Mouse (Mus musculus) intestine, embryonic 15.5 days (tissue): ENCODE measurements around the gene Pdk4. TPM values are rescaled to one million over a fixed set of nuclear protein-coding genes. Genes with fewer than 3 reads are reported as not detected.

Experiments used
- ATAC-seq: fragments of 200-750 bp; cut with Nextera tagmentation; 2 replicates; pipeline ENCODE4 v1.8.0; 2017; ENCODE audit warnings: moderate TSS enrichment, moderate library complexity
- H3K27ac ChIP-seq: fragments of 300-500 bp; sonication (generic); 2 replicates; pipeline ENCODE4 v1.5.1; 2015; ENCODE audit warnings: mild to moderate bottlenecking, inconsistent platforms
- H3K27me3 ChIP-seq: fragments of 300-500 bp; sonication (generic); replicated peaks from 2 replicates; pipeline ENCODE4 v1.6.1; 2015; ENCODE audit warnings: inconsistent platforms
- H3K36me3 ChIP-seq: fragments of 300-500 bp; sonication (generic); 2 replicates; pipeline ENCODE4 v1.6.1; 2015; ENCODE audit warnings: inconsistent platforms
- H3K4me1 ChIP-seq: fragments of 300-500 bp; sonication (generic); replicated peaks from 2 replicates; pipeline ENCODE4 v1.6.1; 2015; ENCODE audit warnings: inconsistent platforms
- H3K4me2 ChIP-seq: fragments of 300-500 bp; sonication (generic); replicated peaks from 2 replicates; pipeline ENCODE4 v1.6.1; 2015; ENCODE audit warnings: mild to moderate bottlenecking, inconsistent platforms
- H3K4me3 ChIP-seq: fragments of 300-500 bp; sonication (generic); replicated peaks from 2 replicates; pipeline ENCODE4 v1.5.1; 2015; ENCODE audit warnings: inconsistent platforms
- H3K9ac ChIP-seq: fragments of 300-500 bp; sonication (generic); 2 replicates; pipeline ENCODE4 v1.6.1; 2015; ENCODE audit warnings: inconsistent platforms
- H3K9me3 ChIP-seq: fragments of 300-500 bp; sonication (generic); 2 replicates; pipeline ENCODE4 v1.6.1; 2016; ENCODE audit warnings: inconsistent platforms
- WGBS: fragments of 180-500 bp; shearing (Covaris S2); methylation state at CpG from one replicate; pipeline ENCODE4 v1.1.7; 2015; 5-methylcytosine and 5-hydroxymethylcytosine counted together
- polyA plus RNA-seq: library from polyadenylated mRNA; unstranded; fragments of >200 nt; fragmentation: Nextera tagmentation; extraction: Ambion mirVana; gene quantifications from 2 replicates; pipeline ENCODE4 v1.2.1, GENCODE M21; 2015

The Pdk4 gene
- 2.4 and 2.6 TPM in 2 replicates for polyA plus RNA-seq

DNA sequence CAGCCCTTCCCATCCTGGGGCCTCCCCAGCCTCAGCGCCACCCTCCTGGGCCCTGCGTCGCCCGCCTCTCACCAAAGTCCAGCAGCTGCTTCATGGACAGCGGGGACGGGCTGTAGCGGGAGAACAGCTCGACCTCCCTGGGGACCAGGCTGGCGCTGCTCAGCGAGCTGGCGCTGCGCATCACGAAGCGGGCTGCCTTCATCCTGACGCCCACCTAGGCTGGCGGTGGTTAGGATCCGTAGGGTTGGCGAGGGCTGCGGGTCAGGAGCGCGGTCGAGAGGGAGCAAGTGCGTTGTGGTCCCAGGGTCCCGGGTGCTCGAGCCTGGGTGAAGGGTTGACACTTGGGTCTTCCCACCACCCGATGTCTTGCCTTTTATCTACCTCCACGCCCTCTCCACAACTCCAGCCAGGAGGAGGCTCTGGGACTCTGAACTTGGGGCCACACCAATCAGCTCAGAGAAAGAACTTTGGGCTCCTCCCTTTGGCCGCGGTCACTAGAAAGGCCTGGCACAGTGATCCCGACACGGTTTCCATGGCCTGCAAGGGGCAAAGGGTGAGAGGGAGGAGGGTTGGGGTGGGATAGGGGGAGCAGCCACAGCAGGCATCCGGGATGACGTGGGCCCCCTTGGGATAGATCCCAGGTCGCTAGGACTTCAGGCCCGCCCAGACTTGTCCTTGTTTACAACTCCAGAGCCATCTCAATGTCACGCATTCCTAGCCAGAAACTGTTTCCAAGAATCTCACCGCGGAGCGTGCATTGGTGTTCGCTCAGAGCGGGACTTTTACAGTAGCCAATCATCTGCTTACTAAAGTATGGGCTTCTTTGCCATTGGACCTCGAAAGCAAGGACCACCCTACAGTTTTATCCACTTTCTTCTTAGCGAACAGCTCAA, at the start of gene Pdk4:
TSS of gene Pdk4 (minus strand) at position 349 of the 893 bp plus-strand sequence.
- peak within 1 kb of the TSS; percentile 51; the same call in 1 of the 2 replicates for H3K27ac ChIP-seq
- H3K4me3 ChIP-seq: peak within 1 kb of the TSS; percentile 56
- H3K9me3 ChIP-seq: no peaks in the 10 kb centered on the region
- peak; percentile 96 for ATAC-seq
- peak within 1 kb of the TSS; percentile 96 for H3K4me2 ChIP-seq
- H3K9ac ChIP-seq: peak within 1 kb of the TSS; percentile 54
- 2% methylated on average over 43 of the region's 43 CpGs for WGBS
- peaks cover 5% of the 10 kb centered on the region; the same call in 1 of the 2 replicates for H3K4me1 ChIP-seq
- no peaks in the 10 kb centered on the region for H3K36me3 ChIP-seq
- H3K27me3 ChIP-seq: no peaks in the 10 kb centered on the region

DNA sequence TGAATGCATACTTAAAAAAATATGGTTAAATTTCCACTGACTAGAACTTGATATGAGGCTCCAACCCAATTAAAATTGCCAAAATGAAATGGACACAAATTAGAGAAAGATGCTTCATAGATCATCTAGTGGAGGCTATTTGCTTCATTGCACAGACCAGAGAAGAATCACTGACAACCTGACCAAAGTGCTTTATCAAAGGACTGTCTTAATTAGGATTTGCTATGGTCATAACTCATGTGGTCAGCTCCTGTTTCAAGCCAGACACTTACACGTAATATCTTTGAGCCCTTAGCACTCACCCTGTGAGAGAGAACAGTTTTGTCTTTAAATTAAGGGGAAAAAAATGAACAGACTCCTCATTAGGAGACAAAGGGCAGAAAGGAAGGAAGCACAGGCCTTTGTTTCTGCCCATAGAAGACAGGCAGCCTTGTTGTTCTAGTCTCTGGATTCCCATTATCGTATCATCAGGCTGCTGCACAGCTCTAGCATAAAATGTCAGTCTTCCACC, 41.8 kb upstream of the Pdk4 start:
- no peak overlapping the region for H3K27ac ChIP-seq
- H3K9me3 ChIP-seq: no peaks in the 10 kb centered on the region
- 71% methylated on average over 2 of the region's 2 CpGs for WGBS
- H3K4me2 ChIP-seq: no peak overlapping the region
- no peak overlapping the region for H3K4me3 ChIP-seq
- no peak for ATAC-seq
- H3K27me3 ChIP-seq: no peaks in the 10 kb centered on the region
- H3K9ac ChIP-seq: no peak overlapping the region
- H3K4me1 ChIP-seq: no peaks in the 10 kb centered on the region
- H3K36me3 ChIP-seq: no peaks in the 10 kb centered on the region

DNA sequence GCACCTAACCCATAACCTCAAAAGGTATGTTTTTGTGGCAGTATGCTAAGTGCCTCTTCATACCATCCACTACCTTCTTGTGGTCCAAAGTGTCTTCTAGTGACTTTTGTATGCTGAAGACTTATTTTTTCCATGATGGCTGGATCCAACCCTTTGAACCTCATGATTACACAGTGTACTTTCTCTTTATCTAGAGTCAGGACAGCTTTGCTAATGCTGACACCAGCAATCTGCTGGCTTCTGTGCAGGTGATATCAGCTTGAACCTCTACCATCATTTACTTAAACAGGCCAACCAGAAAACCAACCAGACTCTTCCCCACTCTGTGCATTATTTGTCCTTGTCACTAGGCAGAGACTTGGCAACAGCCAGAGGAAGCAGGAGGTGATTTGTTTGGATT, 39.6 kb upstream of the Pdk4 start:
- H3K4me1 ChIP-seq: no peaks in the 10 kb centered on the region
- H3K9me3 ChIP-seq: no peaks in the 10 kb centered on the region
- H3K4me2 ChIP-seq: no peak overlapping the region
- H3K36me3 ChIP-seq: no peaks in the 10 kb centered on the region
- no peak overlapping the region for H3K27ac ChIP-seq
- H3K4me3 ChIP-seq: no peak overlapping the region
- H3K27me3 ChIP-seq: no peaks in the 10 kb centered on the region
- H3K9ac ChIP-seq: no peak overlapping the region
- no peak for ATAC-seq

DNA sequence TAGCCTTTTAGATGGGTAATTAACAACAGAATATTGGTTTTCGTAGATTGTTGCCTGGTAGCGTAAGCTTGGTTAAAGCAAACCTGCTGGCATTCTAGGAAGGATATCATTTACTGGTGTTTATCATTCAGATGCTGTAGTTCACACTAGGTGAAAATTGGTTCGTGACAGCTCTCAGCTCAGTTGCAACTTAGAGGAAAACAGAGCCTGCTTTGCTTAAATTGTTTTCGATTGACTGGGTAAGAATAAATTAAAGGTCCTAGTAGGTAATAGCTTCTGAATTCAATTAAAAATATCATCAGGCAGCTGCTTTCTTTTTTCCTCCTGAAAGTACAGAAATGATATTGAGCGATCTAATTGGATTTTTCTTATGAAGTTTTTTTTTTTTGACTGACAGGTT, 21.0 kb upstream of the Pdk4 start:
- 80% methylated on average over 5 of the region's 5 CpGs for WGBS
- no peak overlapping the region for H3K4me2 ChIP-seq
- H3K36me3 ChIP-seq: no peaks in the 10 kb centered on the region
- H3K4me3 ChIP-seq: no peak overlapping the region
- no peak for ATAC-seq
- H3K27ac ChIP-seq: no peak overlapping the region
- H3K4me1 ChIP-seq: no peaks in the 10 kb centered on the region
- H3K27me3 ChIP-seq: no peaks in the 10 kb centered on the region
- H3K9me3 ChIP-seq: no peaks in the 10 kb centered on the region
- H3K9ac ChIP-seq: no peak overlapping the region

DNA sequence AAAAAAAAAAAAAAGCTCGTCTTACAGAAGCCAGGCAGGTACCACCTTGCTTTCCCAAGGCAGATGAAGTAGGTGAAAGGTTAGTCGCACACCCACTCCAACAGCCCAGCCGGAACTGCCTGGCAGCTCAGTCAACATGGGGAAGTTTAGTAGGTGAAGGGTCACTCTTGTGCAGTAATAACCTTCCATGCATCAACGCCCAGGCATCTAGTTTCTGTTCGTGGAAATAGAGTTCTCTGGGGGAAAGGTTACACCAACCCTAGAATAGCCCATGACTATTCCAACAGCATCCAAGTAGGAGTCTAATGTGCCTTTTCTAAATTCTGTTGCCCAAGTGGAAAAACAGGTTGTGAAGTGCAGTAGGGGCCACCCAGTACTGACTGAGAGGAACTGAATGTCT, 13.6 kb upstream of the Pdk4 start:
- Histone ChIP-seq H3K27me3 (no peaks in the 10 kb centered on the region), H3K4me2 (0 out of 2 replicates have a peak overlapping the region, but pooled peaks have one; percentile 12), H3K9me3 (no peaks in the 10 kb centered on the region), H3K4me1 (no peaks in the 10 kb centered on the region), H3K27ac (peak overlapping the region; percentile 18; the same call in 1 of the 2 replicates), H3K9ac (no peak overlapping the region), H3K36me3 (no peaks in the 10 kb centered on the region), H3K4me3 (no peak overlapping the region)
- ATAC-seq: peak; percentile 99
- WGBS: 13% methylated on average over 5 of the region's 5 CpGs

DNA sequence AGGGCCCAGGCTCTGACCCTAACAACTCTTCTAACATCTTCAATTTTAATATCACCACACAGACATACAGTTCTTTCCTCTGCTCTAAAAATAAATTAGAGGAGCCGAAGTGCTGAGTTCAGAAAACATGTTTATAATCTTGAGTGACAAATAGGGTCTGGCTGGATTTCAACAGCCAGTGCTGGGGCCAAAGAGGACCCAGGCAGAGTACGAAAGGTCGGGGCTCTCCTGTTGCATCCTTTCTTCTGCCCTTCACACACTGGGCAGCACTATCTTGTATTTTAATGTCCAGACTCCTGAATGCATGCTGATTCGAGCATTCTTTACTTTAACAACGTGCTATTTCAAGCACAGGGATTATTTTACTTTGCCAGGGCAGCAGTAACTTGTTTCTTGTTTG, 13.2 kb upstream of the Pdk4 start:
- 21% methylated on average over 5 of the region's 5 CpGs for WGBS
- H3K9me3 ChIP-seq: no peaks in the 10 kb centered on the region
- H3K4me2 ChIP-seq: no peak overlapping the region
- H3K4me3 ChIP-seq: no peak overlapping the region
- H3K36me3 ChIP-seq: no peaks in the 10 kb centered on the region
- H3K9ac ChIP-seq: no peak overlapping the region
- no peaks in the 10 kb centered on the region for H3K4me1 ChIP-seq
- ATAC-seq: peak; percentile 71
- no peaks in the 10 kb centered on the region for H3K27me3 ChIP-seq
- H3K27ac ChIP-seq: no peak overlapping the region

DNA sequence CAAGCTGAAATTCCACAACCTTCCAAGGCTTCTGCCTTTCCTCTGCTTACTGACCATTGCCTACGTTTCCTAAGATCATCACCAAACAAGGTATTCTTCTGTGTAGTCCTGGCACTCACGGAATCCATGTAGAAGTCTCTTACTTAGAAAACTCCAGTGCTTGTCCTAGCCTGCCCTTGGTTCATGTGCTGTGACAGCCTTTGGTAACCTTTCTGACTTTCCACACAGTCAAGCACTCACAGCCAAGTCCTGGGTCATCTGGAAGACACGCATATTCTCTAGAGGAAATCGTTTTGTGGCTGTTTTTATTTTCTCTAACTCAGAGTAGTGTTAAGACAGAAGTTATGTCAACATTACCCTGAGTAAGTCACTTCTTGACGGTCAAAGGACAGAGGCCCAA, 11.7 kb upstream of the Pdk4 start:
- no peak overlapping the region for H3K4me2 ChIP-seq
- no peaks in the 10 kb centered on the region for H3K9me3 ChIP-seq
- H3K4me1 ChIP-seq: no peaks in the 10 kb centered on the region
- no peaks in the 10 kb centered on the region for H3K36me3 ChIP-seq
- no peak overlapping the region for H3K27ac ChIP-seq
- no peak for ATAC-seq
- H3K9ac ChIP-seq: no peak overlapping the region
- H3K4me3 ChIP-seq: no peak overlapping the region
- 80% methylated on average over 5 of the region's 5 CpGs for WGBS
- H3K27me3 ChIP-seq: no peaks in the 10 kb centered on the region

DNA sequence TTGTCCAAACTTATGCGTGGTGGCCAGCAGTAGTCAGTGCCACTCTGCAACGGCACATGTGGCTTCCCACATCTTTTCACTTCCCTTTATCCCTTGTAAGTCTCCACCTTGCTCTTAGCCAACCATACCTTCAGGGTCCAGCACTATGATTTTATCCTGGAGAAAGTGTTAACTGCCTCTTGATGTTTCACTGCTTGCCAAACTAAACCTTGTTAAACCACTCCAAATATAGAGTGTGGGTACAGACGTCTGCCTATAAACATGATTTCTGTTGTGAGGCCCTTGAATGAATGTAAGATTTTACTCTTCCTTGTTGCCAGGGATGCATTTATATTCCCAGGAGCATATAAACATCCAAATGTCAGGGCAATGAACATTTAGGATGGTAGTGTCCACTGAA, 10.2 kb upstream of the Pdk4 start:
- H3K4me1 ChIP-seq: no peaks in the 10 kb centered on the region
- WGBS: 89% methylated on average over 3 of the region's 3 CpGs
- no peak overlapping the region for H3K27ac ChIP-seq
- H3K4me3 ChIP-seq: no peak overlapping the region
- H3K9ac ChIP-seq: no peak overlapping the region
- ATAC-seq: no peak
- no peak overlapping the region for H3K4me2 ChIP-seq
- H3K9me3 ChIP-seq: no peaks in the 10 kb centered on the region
- H3K27me3 ChIP-seq: no peaks in the 10 kb centered on the region
- no peaks in the 10 kb centered on the region for H3K36me3 ChIP-seq

DNA sequence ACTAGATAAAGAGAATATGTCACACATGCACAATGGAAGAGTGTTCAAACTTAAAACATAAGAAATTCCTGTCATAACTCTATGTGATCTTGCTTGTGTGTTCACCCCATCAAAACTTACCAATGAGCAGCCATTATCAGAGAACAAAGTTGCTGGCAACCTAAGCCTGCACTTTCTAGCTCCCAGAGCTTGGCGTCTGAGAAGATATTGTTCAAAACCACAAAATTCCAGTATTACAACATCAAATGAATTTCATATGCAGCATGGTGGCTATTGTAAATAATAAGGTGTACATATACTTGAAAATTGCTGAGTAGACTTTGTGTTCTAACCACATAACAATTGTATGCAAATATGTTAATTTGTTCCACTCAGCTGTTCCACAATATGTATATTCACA, 6.7 kb upstream of the Pdk4 start:
- H3K4me1 ChIP-seq: no peaks in the 10 kb centered on the region
- no peaks in the 10 kb centered on the region for H3K27me3 ChIP-seq
- H3K4me2 ChIP-seq: no peak overlapping the region
- WGBS: 83% methylated on average over 1 of the region's 1 CpGs
- H3K36me3 ChIP-seq: no peaks in the 10 kb centered on the region
- no peaks in the 10 kb centered on the region for H3K9me3 ChIP-seq
- no peak overlapping the region for H3K4me3 ChIP-seq
- no peak overlapping the region for H3K9ac ChIP-seq
- H3K27ac ChIP-seq: no peak overlapping the region
- ATAC-seq: no peak

DNA sequence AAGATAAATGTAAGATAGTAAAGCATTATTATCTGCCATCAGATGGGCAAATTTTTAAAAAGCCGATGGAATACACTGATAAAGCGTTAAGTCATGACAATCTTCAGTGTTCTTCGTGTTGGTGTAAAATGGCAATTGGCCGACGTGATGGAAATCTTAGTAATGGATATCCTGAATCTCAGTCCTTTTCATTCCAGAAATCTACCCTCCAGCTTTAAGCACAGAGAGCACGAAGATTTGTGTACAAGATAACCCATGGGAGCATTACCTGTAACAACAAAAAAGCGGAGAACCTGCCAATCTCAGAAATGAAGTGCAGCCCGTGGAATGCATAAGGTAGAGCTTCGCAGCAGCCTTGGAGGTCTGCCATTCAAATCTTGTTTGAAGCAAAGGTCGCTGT, 5.4 kb upstream of the Pdk4 start:
- Histone ChIP-seq H3K9me3 (no peaks in the 10 kb centered on the region), H3K4me1 (no peaks in the 10 kb centered on the region; the same call in 1 of the 2 replicates), H3K4me2 (no peak overlapping the region), H3K4me3 (no peak overlapping the region), H3K9ac (no peak overlapping the region), H3K36me3 (no peaks in the 10 kb centered on the region), H3K27ac (no peak overlapping the region), H3K27me3 (no peaks in the 10 kb centered on the region)
- 88% methylated on average over 10 of the region's 10 CpGs for WGBS
- no peak for ATAC-seq

DNA sequence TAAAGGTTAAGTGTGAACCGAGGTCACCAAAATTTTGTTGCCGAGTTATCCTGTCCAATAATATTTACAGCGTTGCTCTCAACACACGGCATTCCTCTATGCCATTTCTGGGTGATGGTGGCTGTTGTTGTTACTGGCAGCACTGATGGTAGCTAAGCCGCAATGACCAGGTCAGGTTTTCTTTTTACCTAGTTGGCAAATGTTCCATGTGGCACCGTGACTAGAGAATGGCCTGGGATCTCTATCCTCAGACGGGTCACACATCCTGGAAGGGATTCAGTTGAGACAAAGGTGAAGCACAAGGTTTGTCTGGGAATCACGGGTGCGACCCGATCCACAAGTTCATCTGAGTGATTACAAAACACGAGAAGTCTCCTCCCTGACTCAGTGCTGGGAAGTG, 2.6 kb upstream of the Pdk4 start:
- Histone ChIP-seq H3K27me3 (no peaks in the 10 kb centered on the region), H3K36me3 (no peaks in the 10 kb centered on the region), H3K4me2 (no peak overlapping the region), H3K4me1 (peaks cover 5% of the 10 kb centered on the region; the same call in 1 of the 2 replicates), H3K27ac (no peak overlapping the region), H3K9ac (no peak overlapping the region), H3K4me3 (no peak overlapping the region), H3K9me3 (no peaks in the 10 kb centered on the region)
- 85% methylated on average over 11 of the region's 11 CpGs for WGBS
- no peak for ATAC-seq

DNA sequence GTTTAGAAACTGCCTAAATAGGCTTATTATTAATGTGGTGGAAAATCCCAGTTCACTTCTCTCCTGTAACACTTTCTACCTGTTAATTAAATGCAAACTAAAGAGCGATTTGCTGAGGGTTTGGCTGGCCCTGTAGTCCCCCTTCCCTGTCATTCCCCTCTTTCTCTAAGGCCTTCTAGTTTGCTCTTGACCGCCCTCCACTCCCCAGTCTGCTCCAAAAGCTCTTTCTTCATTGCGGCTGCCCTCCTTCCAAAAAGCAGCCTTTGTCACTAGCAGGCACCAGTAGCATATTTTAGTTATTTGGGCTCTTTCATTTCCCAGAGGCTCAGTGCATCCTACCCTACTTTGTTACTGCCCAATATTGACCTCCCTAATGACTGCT, 736 bp upstream of the Pdk4 start:
- no peaks in the 10 kb centered on the region for H3K36me3 ChIP-seq
- no peak overlapping the region for H3K9ac ChIP-seq
- H3K27ac ChIP-seq: no peak overlapping the region
- no peaks in the 10 kb centered on the region for H3K27me3 ChIP-seq
- ATAC-seq: peak; percentile 21
- no peak overlapping the region for H3K4me3 ChIP-seq
- H3K9me3 ChIP-seq: no peaks in the 10 kb centered on the region
- H3K4me2 ChIP-seq: peak overlapping the region; percentile 96
- 47% methylated on average over 3 of the region's 3 CpGs for WGBS
- peaks cover 5% of the 10 kb centered on the region; the same call in 1 of the 2 replicates for H3K4me1 ChIP-seq

DNA sequence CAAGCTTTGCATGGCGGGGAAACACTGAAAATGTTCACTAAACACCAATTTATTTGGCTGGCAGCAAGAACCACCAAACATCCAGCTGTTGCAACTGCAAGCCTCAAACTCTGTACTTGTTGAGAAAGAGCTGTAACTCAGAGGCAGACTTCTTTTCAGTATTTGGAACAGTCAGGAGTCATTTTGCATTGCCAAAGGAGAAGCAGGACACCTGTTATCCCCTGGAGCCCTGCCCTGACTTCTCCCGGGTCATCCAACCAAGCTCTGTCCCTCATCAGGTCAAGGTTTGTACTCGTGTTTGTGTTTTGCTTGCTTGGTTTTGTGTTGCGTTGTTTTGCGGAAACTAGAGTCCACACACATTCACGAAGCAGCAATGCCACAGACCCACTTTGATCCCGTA, 11.1 kb downstream of the Pdk4 start:
- Histone ChIP-seq H3K4me3 (no peak overlapping the region), H3K4me1 (no peaks in the 10 kb centered on the region), H3K9ac (no peak overlapping the region), H3K4me2 (no peak overlapping the region), H3K9me3 (no peaks in the 10 kb centered on the region), H3K27me3 (no peaks in the 10 kb centered on the region), H3K27ac (no peak overlapping the region), H3K36me3 (no peaks in the 10 kb centered on the region)
- 88% methylated on average over 7 of the region's 7 CpGs for WGBS
- ATAC-seq: no peak
